Mouse (Mus musculus) bone marrow macrophage, adult 2 months (primary cell): ENCODE results near the gene Vsx2. TPM values are rescaled to one million over a fixed set of nuclear protein-coding genes. Genes with fewer than 3 reads are reported as not detected.

Experiments
- H3K27ac ChIP-seq: 2 replicates; pipeline ENCODE4 v1.5.1; 2012; ENCODE audit warnings: low read depth, low read length; ENCODE audit not compliant: insufficient read depth
- H3K4me1 ChIP-seq: 2 replicates; pipeline ENCODE4 v1.6.1; 2012; ENCODE audit warnings: low read length; ENCODE audit not compliant: control insufficient read depth, insufficient read depth
- H3K4me3 ChIP-seq: 2 replicates; pipeline ENCODE4 v1.5.1; 2012; ENCODE audit warnings: mild to moderate bottlenecking, low read length, moderate library complexity; ENCODE audit not compliant: insufficient read depth
- CTCF ChIP-seq: IDR thresholded peaks from 2 replicates; pipeline ENCODE4 v1.5.1; 2012; ENCODE audit warnings: low read depth, mild to moderate bottlenecking, low read length, moderate library complexity
- POLR2A ChIP-seq: IDR thresholded peaks from 2 replicates; pipeline ENCODE4 v1.6.1; 2012; ENCODE audit warnings: mild to moderate bottlenecking, low read depth, low read length, borderline replicate concordance
- polyA plus RNA-seq: library from polyadenylated mRNA; stranded (reverse); fragments of >200 nt; gene quantifications from 2 replicates; pipeline ENCODE4 v1.2.4, GENCODE M21; 2012; ENCODE audit not compliant: missing spikeins, insufficient read depth, insufficient read length

Vsx2 gene
- polyA plus RNA-seq, 1 experiment, result not detected

GRCm38 (mm10) chr12:84640253-84640652 lies 70.7 kb downstream of the Vsx2 start:
- TF ChIP-seq CTCF (no peak), POLR2A (no peak)

DNA sequence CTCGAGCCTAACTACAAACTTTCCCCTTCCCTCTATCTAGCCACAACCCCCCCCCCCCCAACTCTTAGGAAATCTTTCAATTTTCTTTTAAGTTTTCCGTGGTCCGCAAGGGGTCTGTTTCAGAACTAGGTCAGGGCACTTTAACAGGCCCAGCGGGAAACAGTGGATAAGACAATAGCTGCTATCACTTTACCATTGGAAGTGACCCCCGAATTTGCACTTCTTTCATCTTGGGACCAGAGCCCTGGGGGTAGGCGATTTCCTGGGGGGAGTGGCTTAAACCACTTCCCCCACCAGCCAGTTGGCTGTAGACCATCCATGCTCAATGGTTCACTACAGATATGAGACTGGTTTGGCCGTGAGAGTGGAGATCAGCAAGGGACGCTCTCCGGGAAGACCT lies 71.1 kb downstream of the Vsx2 start, which contains the start of gene Vrtn:
Gene Vrtn, plus strand, starts transcription at position 366 of the 400 bp plus-strand sequence.
- no peak within 1 kb of the TSS for H3K4me3 ChIP-seq
- H3K4me1 ChIP-seq, result no peaks in the 10 kb centered on the region
- no peak within 1 kb of the TSS for H3K27ac ChIP-seq
- TF ChIP-seq CTCF (no peak), POLR2A (no peak)

More at GRCm38 (mm10) chr12:84640253-84640652, 70.7 kb downstream of the Vsx2 start:
- no peak overlapping the region for H3K4me3 ChIP-seq
- no peak overlapping the region for H3K27ac ChIP-seq
- H3K4me1 ChIP-seq, result no peaks in the 10 kb centered on the region

Other genes starting within 250 kb of the Vsx2 start
- 7.1 and 10.5 TPM in 2 replicates for gene Coq6, start 208.1 kb upstream of the Vsx2 start, polyA plus RNA-seq
- 0.64 TPM in 2 replicates for gene Fam161b, start 207.9 kb upstream of the Vsx2 start, polyA plus RNA-seq
- 14.2 and 18.7 TPM in 2 replicates for gene Entpd5, start 160.7 kb upstream of the Vsx2 start, polyA plus RNA-seq
- 0.90 and 1.2 TPM in 2 replicates for gene Bbof1, start 160.7 kb upstream of the Vsx2 start, polyA plus RNA-seq
- gene Rnf113a2, start 152.6 kb upstream of the Vsx2 start, polyA plus RNA-seq, result 17.9 and 18.2 TPM in 2 replicates
- 15.0 and 18.3 TPM in 2 replicates for gene Aldh6a1, start 118.8 kb upstream of the Vsx2 start, polyA plus RNA-seq
- gene Lin52, start 118.3 kb upstream of the Vsx2 start, polyA plus RNA-seq, result 10.3 and 13.7 TPM in 2 replicates
- gene Abcd4, start 47.7 kb downstream of the Vsx2 start, polyA plus RNA-seq, result 12.6 and 18.6 TPM in 2 replicates
- gene Vrtn, start 71.3 kb downstream of the Vsx2 start, polyA plus RNA-seq, result not detected in 2 replicates
- not detected in 2 replicates for gene Syndig1l, start 129.1 kb downstream of the Vsx2 start, polyA plus RNA-seq
- gene Npc2, start 203.4 kb downstream of the Vsx2 start, polyA plus RNA-seq, result 677 and 718 TPM in 2 replicates
- 44.8 and 47.1 TPM in 2 replicates for gene Isca2, start 203.5 kb downstream of the Vsx2 start, polyA plus RNA-seq